Mouse (Mus musculus): ENCODE data around the gene Cntnap2.
A peak's percentile ranks its signal among the peaks of the same experiment; 100 is the strongest.
"Not testable (repeated sequence)": the region's sequence is repeated elsewhere in the genome, so short reads cannot be mapped to it uniquely, and the experiment has no call there.

The Cntnap2 gene

GRCm38 (mm10) chr6:47182252-47182651, 2123.1 kb downstream of the Cntnap2 start:
- DNase-seq: no peak

- no peak for DNase-seq
These were observed 2123.6 kb downstream of the Cntnap2 start for GRCm38 (mm10) chr6:47182756-47183155.

- not testable (repeated sequence) for DNase-seq
These were observed 2124.7 kb downstream of the Cntnap2 start for GRCm38 (mm10) chr6:47183850-47184249.

- peak; percentile 21 to 25 for DNase-seq
These were observed 2129.0 kb downstream of the Cntnap2 start for GRCm38 (mm10) chr6:47188193-47188592.

GRCm38 (mm10) chr6:47188596-47188995, 2129.4 kb downstream of the Cntnap2 start:
- DNase-seq: not testable (repeated sequence)

- no peak for DNase-seq
These were observed 2131.1 kb downstream of the Cntnap2 start for GRCm38 (mm10) chr6:47190282-47190681.

- DNase-seq: peak; percentile 45 to 55
These were observed 2132.2 kb downstream of the Cntnap2 start for GRCm38 (mm10) chr6:47191277-47191800.

GRCm38 (mm10) chr6:47191940-47192339, 2132.8 kb downstream of the Cntnap2 start:
- DNase-seq: no peak

- no peak for DNase-seq
These were observed 2133.3 kb downstream of the Cntnap2 start for GRCm38 (mm10) chr6:47192478-47192877.

GRCm38 (mm10) chr6:47197570-47197969, 2138.4 kb downstream of the Cntnap2 start:
- DNase-seq: no peak

GRCm38 (mm10) chr6:47200671-47201070, 2141.5 kb downstream of the Cntnap2 start:
- no peak for DNase-seq

- no peak for DNase-seq
These were observed 2148.9 kb downstream of the Cntnap2 start for GRCm38 (mm10) chr6:47208031-47208430.

- DNase-seq: no peak
These were observed 2155.6 kb downstream of the Cntnap2 start for GRCm38 (mm10) chr6:47214731-47215130.

GRCm38 (mm10) chr6:47223578-47223977, 2164.4 kb downstream of the Cntnap2 start:
- DNase-seq: not testable (repeated sequence)

- not testable (repeated sequence) for DNase-seq
These were observed 2166.2 kb downstream of the Cntnap2 start for GRCm38 (mm10) chr6:47225391-47225790.

- DNase-seq: no peak
These were observed 2168.4 kb downstream of the Cntnap2 start for GRCm38 (mm10) chr6:47227601-47228000.

- DNase-seq: no peak
These were observed 2169.6 kb downstream of the Cntnap2 start for GRCm38 (mm10) chr6:47228676-47229317.

- DNase-seq: no peak
These were observed 2172.4 kb downstream of the Cntnap2 start for GRCm38 (mm10) chr6:47231513-47231912.

- DNase-seq: no peak
These were observed 2180.3 kb downstream of the Cntnap2 start for GRCm38 (mm10) chr6:47239376-47239921.

GRCm38 (mm10) chr6:47241379-47241778, 2182.2 kb downstream of the Cntnap2 start:
- DNase-seq: no peak

- DNase-seq: no peak
These were observed 2184.9 kb downstream of the Cntnap2 start for GRCm38 (mm10) chr6:47243863-47244606.

GRCm38 (mm10) chr6:47244642-47245041, 2185.5 kb downstream of the Cntnap2 start:
- no peak for DNase-seq

- no peak for DNase-seq
These were observed 2196.1 kb downstream of the Cntnap2 start for GRCm38 (mm10) chr6:47255270-47255669.

Measured in cerebellum, postnatal 36 days (tissue).